Mouse (Mus musculus): Measurements from ENCODE around the gene Actg1.
A peak's percentile ranks its signal among the peaks of the same experiment; 100 is the strongest.

Actg1 gene

GRCm38 (mm10) chr11:120310813-120311312, 37.5 kb downstream of the Actg1 start:
- DNase-seq (ENCODE audit: low read depth, low spot score): peak; percentile 82

GRCm38 (mm10) chr11:120308441-120309320, 39.7 kb downstream of the Actg1 start:
- DNase-seq (ENCODE audit: low read depth, low spot score): no peak

GRCm38 (mm10) chr11:120307566-120308430, 40.5 kb downstream of the Actg1 start:
- peak; percentile 82 for DNase-seq (ENCODE audit: low read depth, low spot score)

- no peak for DNase-seq (ENCODE audit: low read depth, low spot score)
These were observed 41.3 kb downstream of the Actg1 start for GRCm38 (mm10) chr11:120307132-120307413.

- no peak for DNase-seq (ENCODE audit: low read depth, low spot score)
These were observed 41.8 kb downstream of the Actg1 start for GRCm38 (mm10) chr11:120306366-120307131.

- DNase-seq (ENCODE audit: low read depth, low spot score): no peak
These were observed 42.6 kb downstream of the Actg1 start for GRCm38 (mm10) chr11:120305535-120306365.

- DNase-seq (ENCODE audit: low read depth, low spot score): peak; percentile 97
These were observed 43.3 kb downstream of the Actg1 start for GRCm38 (mm10) chr11:120304886-120305534.

GRCm38 (mm10) chr11:120304350-120304694, 44.0 kb downstream of the Actg1 start:
- DNase-seq (ENCODE audit: low read depth, low spot score): no peak

GRCm38 (mm10) chr11:120303559-120304349, 44.6 kb downstream of the Actg1 start:
- DNase-seq (ENCODE audit: low read depth, low spot score): no peak

- no peak for DNase-seq (ENCODE audit: low read depth, low spot score)
These were observed 45.2 kb downstream of the Actg1 start for GRCm38 (mm10) chr11:120303119-120303518.

GRCm38 (mm10) chr11:120299484-120299883, 48.9 kb downstream of the Actg1 start:
- DNase-seq (ENCODE audit: low read depth, low spot score): no peak

- DNase-seq (ENCODE audit: low read depth, low spot score): no peak
These were observed 49.8 kb downstream of the Actg1 start for GRCm38 (mm10) chr11:120298441-120299141.

GRCm38 (mm10) chr11:120297767-120298166, 50.6 kb downstream of the Actg1 start:
- no peak for DNase-seq (ENCODE audit: low read depth, low spot score)

- DNase-seq (ENCODE audit: low read depth, low spot score): no peak
These were observed 51.8 kb downstream of the Actg1 start for GRCm38 (mm10) chr11:120296305-120297144.
